Mouse (Mus musculus): Measurements from ENCODE around the gene Cldn6. TPM values are rescaled to one million over a fixed set of nuclear protein-coding genes. Genes with fewer than 3 reads are reported as not detected.

The Cldn6 gene
- total RNA-seq (2022), result not detected

DNA sequence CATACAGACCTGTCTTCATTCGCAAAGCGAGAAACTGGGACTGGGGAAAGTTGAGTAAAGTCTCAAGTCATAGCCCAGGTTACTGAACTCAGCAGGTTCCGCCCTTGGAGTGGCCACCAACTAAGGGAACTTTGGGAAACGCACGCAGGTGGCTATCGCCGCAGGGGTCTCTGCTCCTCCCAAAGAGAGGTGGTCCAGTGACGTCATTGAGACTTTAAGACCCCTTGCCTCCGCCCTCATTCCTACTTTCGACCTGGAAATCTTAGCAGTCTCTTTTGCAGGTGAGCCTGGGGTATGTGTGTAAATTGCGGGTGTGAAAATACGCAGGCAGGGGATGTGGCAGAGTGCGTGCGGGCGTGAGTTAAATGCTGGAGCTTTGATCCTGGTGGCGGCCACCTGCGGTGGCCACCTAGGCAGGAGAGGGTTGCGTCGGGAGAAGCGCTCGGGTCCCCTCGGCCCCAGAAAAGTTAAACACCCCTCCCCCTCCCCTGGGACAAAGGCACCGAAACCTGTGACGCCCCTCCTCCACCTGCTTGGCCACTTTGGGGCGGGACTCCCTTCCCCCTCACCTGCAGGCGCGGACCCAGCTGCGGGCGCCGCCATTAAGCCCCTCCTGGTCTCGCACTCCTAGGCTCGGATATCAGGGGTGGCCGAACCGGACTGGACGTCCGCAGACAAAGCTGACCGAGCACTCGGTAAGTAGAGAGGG is at the start of gene Cldn6:
Gene Cldn6, plus strand, starts transcription at position 123 of the 709 bp plus-strand sequence.
- no peak for DNase-seq

DNA sequence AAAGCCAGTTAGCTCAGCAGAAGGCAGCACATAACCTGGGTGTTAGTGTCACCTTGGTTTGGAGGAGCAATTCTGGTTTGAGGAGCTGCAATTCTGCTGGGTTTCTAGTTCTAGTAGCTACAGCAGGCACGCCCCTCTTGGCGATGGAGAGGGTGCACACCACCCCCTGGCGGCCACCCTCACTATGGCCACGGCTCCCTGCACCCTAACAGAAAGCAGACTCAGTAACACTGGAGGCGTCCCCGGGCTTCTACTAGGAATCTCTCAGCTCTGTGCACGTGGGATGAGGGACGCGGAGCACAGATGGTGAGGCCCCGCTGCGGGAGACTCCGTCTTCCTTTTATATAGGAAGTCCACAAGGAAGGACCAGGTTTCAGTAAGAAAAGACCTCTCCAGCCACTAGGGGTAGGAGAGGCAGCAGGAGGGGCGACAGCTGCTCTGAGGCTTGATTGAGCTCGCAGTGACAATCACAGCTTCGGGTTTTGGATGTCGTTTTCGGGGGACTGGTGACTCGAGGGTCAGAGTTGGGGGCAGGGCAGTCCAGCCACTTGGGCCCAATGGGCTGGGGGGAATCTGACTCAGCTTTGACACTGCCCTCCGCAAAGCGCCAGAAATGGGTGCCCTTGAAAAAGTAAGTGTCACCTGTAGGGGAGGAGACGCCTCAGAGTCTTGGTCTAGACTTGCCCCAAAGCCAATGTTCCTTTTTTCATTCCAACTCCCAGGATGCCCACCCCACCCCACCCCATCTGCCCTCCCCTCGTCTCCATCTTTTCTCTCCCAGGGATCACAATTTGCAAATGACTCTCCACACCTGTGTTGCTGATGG is 48.6 kb upstream of the Cldn6 start:
- DNase-seq, result peak; percentile 54

DNA sequence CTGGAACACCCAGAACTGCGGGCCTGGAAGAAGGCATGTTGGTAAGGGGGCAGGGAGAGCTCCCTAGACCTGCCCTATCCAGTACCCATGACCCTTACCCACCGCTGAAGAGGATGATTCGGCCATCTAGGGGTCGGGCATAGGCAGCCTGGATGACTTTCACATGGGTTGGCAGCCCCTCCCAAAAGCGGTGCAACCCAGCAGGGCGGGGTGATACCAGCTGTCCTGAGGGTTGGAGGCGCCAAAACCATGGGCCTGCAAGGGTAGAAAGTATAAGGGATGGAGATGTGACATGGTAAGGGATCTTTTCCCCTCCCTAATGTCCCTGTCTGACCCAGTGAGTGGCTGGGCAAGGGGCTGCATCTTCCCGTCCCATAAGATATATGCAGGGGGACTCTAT is 47.8 kb upstream of the Cldn6 start:
- no peak for DNase-seq

DNA sequence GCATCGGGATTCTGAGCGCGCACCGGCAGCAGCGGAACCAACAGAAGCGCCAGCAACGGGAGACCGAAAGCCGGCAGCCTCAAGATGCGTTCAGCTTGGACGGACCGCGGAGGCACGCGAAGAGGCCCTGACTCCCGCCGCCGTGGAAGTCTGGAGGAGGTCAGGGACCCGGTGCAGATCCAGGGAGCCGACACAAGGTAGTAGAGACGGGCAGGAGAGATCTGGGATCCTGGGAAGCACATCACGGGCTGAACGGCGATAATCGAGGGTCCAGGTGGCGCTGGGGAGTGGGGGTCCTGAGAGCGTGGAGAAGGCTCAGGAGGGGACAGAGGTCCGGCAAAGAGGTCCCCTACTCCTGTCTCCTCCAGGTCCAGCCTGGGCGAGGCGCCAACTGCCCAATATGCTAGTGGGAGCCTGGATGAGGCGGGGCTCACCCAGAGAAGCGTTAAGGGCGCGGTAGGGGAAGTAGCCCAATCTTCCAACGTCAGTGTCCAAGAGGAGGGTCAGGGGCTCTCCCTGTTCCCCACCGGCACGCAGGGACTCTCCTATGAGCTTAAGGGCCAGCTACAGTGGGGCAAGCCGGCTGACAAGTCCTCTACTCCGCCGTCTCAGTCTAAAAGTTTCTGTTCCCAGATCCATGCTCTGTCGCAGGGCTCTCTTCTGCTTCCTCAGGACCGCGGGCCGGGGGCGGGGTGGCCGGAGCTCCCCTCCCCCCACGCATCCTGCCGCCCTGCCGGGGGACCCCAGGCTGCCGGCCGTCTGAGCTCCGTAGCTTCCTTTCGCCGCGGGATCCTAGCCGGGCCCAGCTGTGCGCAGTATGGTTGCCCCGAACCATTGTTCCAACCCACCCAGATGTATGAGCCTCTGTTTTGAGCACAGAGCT is 34.2 kb upstream of the Cldn6 start, which contains the start of gene Mmp25:
Gene Mmp25, minus strand, starts transcription at position 665 of the 883 bp plus-strand sequence.
- no peak for DNase-seq

DNA sequence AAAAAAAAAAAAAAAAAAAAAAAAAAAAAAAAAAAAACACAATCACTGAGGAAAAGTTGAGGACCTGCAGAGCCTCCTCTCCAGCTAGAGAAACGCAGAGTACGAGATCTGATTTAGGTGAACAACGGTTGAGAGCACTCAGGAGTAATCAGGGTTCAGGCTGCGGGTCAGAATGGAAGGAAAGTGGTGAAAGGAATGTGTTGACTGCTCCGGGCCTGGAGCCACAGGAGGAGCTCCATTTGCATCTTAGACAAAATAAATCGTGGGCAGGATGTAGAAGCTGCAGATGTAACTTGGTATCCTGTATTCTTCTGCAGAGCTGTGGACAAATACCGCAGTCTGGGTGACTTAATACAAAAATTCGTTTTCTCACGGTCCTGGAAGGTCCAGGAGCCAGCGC is 33.2 kb upstream of the Cldn6 start:
- DNase-seq, result no peak

DNA sequence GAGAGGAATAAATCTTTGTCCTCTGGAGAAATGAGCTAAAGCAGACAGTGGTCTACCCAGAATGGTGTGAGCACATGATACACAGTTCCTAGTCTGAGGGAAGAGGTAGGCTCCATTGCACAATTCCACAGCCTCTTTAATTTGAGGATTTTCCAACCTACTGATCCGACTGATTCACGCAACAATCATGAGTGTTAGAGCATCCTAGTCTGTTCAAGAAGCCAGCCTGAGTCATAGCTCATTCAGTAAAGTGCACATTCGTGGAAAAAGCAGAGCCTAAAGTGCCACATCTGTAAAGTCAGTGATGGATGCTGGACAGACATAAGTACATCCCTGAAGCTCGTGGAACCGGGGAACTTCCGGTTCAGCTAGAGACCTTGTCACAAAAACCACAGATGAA is 27.7 kb upstream of the Cldn6 start:
- no peak for DNase-seq

DNA sequence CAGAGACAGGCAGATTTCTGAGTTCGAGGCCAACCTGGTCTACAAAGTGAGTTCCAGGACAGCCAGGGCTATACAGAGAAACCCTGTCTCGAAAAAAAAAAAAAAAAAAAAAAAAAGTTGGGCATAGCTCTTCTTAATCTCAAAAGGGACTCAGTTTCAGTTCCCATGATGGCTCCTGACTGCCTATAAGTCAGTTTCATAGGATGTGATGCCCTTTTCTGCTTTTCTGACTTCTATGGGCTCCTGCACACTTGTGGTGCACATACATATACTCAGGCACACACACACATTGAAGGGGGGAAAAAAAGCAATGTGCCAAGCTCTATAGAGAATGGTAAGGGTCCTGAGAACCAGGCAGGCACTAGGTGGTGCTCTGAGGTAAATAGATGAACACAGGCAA is 25.7 kb upstream of the Cldn6 start:
- DNase-seq, result no peak

DNA sequence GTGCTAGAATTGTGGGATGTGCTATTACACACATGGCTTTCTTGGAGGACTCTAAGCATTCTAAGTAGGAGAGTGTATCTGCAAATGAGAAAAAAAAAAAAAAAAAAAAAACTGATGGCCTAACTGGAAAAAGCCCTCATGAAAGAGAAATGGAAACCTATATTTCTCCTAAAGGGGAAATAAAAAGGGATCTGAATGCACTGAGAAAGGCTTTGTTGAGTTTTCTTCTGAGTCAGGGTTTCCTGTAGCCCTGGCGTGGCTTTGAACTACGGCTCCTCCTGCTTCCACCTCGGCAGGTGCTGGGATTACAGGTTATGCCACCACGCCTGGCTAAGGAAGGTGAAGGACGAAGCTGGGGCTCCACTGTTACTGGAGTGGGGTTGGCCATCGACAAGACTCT is 25.0 kb upstream of the Cldn6 start:
- no peak for DNase-seq

DNA sequence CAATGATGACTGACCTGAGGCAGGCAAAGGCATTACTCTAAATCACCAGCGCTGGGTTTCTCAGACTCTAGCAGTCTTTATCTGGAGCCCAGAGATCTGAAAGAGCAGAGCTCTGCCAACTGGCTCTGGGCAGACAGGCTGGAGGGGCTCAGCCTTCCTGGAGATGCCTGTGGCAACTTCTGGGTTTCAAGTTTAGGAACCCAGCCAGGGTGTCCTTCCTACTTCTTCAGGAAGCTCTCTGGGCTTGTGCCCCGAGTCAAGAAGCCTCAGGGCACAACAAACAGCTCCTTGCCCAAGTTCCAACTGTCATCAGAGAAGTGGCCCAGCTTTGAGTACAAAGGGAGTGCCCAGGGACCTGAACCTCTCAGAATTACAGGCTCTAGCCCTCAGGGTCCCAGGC is 24.6 kb upstream of the Cldn6 start:
- no peak for DNase-seq

DNA sequence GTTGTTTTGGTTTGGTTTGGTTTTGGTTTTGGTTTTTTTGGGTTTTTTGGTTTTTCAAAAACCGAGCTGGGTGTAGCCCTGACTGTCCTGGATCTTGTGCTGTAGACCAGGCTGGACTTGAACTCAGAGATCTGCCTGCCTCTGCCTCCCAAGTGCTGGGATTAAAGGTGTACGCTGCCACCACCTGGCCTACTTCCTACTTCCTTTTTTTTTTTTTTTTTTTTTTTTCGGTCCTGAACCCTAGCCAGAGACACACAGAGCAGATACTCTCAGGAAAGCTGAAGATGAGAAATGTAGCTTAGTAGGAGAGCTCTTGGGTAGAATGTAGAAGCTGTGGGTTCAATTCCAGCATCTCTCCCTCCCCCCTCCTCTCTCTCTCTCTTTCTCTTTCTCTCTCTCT is 20.6 kb upstream of the Cldn6 start:
- DNase-seq, result no peak

DNA sequence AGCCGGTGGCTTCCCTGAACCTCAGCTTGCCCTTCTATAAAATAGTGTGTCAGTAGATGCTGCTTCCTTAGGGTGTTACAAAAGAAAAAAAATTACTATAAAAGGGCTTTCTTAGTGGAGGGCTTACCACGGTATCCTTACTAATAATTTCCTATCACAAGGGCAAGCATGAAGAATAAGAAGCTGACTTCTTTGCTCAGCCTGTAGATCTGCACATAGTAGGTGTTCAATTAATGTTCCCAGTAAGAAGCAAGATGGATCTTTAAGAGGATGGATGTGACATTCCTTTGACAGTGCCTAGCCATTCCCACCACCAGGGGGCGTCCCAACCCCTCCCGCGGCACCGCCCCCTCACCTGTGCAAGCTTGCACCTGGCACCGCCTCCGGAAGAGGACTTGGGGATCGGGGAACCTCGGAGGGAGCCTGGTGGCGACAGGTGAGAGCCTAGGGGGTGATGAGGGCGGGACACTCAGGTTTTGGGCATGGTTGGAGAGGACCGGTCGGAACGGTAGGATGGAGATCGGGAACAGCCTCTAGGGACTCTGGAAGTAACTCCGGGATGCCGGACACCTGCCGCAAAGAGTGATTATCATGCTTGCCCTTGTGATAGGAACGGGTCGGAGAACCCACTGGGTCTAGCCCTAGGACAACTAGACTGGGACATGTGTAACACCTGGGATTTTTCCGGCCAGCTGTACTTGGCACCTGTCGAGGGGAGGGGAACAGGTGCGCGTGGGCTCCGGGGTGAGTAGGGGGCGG is 18.8 kb upstream of the Cldn6 start, which contains the start of gene Bicdl2:
Gene Bicdl2, plus strand, starts transcription at position 390 of the 759 bp plus-strand sequence.
- no peak for DNase-seq

DNA sequence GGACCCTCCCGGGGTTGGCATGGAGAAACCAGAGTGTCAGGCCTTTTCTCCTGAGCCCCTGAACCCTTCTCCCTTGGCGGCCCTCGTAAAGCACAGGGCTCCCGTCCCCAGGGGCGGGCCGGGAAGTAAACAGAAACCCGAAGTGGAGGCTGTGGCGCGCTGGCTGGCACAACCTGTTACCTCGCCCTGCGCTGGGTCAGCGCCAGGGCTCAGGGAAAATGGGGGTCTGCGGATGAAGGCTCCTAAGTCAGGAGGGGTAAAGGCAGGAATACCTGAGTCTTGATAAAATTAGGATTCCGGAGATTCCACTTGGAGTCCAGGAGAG is 18.2 kb upstream of the Cldn6 start:
- no peak for DNase-seq

DNA sequence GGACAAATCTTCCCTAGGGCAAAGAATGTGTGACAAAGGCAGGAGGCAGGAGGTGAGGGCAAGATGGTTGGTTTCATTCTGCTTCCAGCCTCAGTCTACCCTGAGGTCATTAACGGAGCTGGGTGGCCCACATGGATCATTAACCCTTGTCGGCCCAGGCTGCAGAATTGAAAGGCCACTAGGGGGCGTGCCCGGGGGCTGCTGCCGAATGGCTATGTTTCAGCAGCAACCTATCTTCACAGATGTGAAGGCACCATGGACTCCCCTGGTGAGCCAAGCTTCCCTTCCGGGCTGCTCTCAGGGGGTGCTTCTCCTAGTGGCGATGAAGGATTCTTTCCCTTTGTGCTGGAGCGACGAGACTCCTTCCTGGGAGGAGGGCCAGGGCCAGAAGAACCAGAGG is 17.5 kb upstream of the Cldn6 start:
- DNase-seq, result no peak

DNA sequence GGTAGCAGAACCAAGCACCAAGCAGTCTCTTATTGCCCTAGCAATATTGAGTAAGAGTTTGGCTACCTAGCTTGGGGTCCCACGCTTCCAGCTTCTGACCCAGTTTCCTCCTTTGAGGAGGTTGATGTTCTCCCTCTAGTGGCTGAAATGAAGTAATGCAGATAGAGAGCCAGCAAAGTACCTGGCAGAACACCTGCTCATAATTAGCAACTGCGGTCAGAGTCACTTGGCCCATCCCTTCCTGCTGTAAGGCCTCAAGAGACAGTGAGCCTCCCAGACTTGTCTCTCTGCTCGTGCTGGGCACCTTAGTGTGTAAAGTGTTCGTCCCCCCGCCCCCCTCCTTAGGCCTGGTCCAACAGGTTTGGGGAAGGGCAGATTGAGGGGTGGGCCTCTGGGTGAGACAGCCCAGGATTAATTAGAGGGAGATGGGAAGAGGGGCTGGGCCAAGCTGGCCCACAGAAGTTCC is 14.5 kb upstream of the Cldn6 start:
- no peak for DNase-seq

DNA sequence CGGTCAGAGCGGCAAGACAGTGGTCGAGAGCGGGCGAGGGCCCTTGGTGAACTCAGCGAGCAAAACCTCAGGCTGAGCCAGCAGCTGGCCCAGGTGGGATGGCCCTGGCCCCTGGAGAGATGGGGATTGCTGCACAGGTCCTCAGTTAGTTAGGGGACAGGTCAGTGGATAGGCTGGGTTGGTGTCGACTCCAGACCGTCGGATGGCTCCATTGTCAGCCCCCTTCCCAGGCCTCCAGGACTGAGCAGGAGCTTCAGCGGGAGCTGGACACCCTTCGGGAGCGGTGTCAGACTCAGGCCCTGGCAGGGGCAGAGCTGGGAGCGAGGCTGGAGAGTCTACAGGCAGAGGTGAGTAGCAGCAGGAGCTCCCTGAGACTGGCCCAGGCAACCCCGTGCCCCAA is 13.5 kb upstream of the Cldn6 start:
- DNase-seq, result no peak

DNA sequence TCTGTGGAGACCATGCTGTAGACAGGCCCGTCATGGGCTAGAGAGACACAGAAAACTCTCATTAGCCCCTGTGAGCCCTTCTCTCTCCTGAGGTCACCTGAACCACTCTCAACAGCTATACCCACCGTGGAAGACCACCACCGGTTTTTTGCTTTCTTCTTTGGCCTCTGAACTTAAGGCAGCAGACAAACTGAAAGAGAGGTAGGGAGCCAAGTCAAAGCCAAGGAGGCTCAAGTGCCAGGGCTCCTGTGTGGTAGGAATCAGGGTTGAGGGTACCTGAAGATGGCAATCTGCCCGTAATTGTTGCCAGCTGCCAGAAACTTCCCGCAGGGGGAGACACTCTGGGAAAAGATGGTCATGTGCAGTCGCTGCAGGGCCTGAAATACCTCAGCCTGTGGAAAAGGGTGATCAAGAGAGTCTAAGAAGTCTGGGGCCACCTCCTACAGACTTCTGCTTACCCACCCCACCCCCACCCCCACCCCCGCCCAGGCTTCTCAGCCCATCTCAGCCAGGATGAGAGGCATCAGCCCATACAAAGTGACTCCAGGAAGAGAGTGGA is 8.5 kb upstream of the Cldn6 start:
- no peak for DNase-seq

DNA sequence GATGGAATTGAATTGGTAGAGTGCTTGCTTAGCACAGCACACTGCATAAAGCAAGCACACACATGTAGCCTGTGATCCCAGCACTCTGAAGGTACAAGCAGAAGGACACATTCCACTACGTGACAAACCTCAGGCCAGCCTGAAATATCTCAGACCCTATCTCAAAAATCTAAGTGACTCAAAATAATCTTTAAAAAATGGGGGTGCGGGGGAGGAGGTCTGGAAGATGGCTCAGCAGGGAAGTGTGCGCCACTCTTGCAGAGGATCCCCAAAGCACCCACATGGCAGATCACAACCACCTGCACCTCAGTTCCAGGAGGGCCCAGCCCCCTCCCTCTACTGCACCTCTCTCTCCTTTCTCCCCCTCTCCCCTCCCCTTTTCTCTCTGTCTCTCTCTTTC is 7.5 kb upstream of the Cldn6 start:
- DNase-seq, result no peak

DNA sequence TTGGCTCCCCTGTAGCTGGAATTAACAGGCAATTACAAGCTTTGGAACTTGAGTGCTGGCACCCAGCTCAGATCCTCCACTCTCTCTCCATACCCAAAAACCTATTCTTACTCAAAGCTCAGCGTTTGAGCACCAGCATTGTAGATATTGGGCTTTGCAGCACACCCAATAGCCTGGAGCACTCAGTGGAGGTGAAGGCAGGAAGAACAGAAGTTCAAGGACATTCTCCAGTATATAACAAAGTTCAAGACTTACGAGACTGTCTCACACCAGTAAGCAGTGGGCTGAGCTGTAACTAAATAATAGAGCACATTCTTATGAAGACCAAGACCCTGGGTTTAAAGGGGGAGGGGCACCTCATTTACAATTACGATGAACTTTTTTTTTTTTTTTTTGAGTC is 6.3 kb upstream of the Cldn6 start:
- DNase-seq, result no peak

DNA sequence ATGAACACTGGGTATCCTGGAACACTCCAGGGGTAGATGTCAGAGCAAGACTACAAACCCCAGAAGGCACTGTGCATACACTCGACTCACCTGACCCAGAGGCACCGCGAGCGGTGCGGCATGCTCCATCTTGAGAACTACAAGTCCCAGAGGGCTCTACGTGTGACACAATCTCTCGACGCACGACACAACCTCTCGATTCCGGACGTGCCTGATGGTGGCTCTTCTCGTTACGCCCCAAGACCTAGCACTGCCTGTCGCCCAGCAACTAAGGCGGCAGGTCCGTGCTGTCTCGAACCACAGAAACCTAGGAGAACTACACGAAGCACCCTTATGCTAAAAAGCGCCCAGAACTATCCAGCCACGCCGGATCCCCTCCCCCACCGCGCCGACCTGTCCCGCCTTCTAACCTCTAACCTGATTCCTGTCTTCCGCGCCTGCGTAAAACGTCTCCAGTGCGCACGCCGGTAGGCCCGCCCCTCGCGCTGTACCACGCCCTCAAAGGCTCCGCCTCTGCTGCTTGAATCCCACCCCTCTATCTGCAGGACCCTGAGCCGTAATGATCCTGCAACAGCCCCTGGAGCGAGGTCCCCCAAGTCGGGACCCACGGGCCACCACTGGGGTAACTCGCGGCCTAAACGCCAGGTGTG is 5.5 kb upstream of the Cldn6 start, which contains the start of the genes Hcfc1r1 and Thoc6:
Gene Hcfc1r1, plus strand, starts transcription at position 173 of the 650 bp plus-strand sequence.
Gene Thoc6, minus strand, starts transcription at position 459 of the 650 bp plus-strand sequence.
- peak; percentile 93 for DNase-seq

DNA sequence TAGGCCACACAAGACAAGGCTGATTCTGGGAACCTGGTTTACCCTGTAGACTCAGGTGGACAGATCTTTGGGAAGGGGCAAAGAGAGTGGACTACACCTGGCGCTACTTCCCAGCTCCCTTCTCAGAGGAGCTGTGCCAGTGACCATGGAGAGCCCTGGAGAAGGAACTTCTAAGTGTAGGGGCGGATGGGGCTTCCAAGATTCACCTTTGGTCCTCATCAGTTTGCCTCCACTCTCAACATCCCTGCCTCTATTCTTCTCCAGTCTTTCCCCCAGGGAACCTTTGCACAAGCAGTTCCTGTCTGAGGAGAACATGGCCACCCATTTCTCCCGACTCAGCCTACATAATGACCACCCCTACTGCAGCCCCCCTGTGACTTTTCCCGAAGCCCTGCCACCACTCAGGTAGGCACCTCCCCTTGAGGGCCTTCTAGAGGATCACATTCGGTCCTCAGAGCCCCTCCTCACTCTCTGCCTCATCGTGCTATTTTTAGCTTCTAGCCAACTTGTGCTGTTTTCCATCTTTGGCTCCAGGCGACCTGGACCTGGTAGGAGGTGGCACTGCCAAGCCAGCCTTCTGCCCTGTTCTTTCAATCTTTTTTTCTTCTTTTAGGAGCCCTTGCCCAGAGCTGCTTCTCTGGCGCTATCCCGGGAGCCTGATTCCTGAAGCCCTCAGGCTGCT is 4.6 kb upstream of the Cldn6 start:
- no peak for DNase-seq

Measured in adrenal gland, adult 8-10 months (tissue).